Mouse (Mus musculus) 3134 (cell line): ENCODE measurements around the gene Atg2a.
A peak's percentile ranks its signal among the peaks of the same experiment; 100 is the strongest.
"Not testable (repeated sequence)": the region's sequence is repeated elsewhere in the genome, so short reads cannot be mapped to it uniquely, and the experiment has no call there.

Experiments used
- DNase-seq: peaks from one replicate; pipeline ENCODE4 v3.0.0-alpha.2; 2011; ENCODE audit warnings: low spot score; ENCODE audit not compliant: insufficient read length; ENCODE audit errors: extremely low read depth

Atg2a gene

GRCm38 (mm10) chr19:6291117-6291781 lies 49.8 kb downstream of the Atg2a start:
- DNase-seq, result no peak

DNA sequence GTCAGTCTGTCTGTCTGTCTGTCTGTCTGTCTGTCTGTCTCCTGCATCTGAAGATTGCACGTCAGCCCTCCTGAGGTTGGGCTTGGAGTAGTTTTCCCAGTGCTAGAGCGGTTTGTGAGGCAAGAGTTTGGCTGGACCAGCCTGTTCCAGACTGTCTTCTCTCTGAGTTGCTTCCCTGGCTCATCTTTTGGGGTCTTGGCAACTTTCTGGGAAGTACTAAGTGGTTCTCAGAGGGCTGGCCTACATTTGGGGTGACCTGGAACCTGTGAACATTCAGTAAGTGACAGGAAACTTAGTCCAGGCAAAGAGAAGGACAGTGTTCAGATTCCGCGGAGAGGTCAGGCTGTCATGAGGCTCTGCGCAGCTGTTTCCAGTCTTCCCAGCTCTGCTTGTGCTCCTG lies 50.8 kb downstream of the Atg2a start:
- DNase-seq, result no peak

GRCm38 (mm10) chr19:6294301-6294700 lies 52.8 kb downstream of the Atg2a start:
- no peak for DNase-seq

GRCm38 (mm10) chr19:6296551-6297210 lies 55.2 kb downstream of the Atg2a start:
- peak; percentile 35 for DNase-seq

DNA sequence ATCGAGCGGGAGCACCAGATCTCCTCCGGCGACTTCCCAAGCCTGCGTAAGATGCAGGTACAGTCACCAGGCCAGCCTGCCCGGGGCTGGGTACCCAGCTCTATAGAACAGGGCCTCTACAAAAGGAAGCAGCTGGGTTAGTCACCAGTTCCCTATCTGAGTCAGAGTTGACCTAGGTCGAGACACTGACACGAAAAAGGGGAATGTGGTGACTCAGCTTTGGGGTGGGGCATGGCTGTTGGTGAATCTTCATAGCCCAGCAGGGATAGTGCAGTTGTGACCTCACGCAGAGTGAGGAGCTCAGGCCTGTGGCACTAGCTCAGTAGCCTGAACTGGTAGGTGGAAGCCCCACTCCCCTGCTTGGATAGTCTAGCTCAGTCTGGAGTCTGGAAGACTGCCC lies 56.2 kb downstream of the Atg2a start:
- peak; percentile 85 for DNase-seq

GRCm38 (mm10) chr19:6299003-6299402 lies 57.5 kb downstream of the Atg2a start:
- DNase-seq, result no peak

GRCm38 (mm10) chr19:6299450-6300267 lies 58.2 kb downstream of the Atg2a start:
- DNase-seq, result no peak

- no peak for DNase-seq
Measured at GRCm38 (mm10) chr19:6300402-6300841, 59.0 kb downstream of the Atg2a start.

- no peak for DNase-seq
Measured at GRCm38 (mm10) chr19:6302114-6302513, 60.6 kb downstream of the Atg2a start.

DNA sequence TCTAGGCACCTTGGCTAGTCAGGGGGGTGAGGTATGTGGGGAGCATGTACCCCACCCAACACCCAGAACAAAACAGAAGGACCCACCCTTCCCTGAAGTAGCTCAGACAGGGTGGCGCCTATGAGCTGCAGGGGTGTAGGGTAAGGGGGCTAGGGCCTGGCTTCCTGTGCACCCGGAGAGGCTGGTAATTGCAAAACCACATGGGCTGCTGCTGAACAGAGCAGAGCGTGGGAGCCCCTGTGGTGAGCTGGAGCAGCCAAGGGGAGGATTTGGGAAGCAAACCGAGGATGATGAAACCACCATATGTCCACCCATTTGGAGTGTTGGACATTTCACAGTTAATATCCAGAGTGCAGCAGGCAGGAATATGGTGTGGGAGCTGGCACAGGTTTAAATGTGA lies 61.1 kb downstream of the Atg2a start:
- DNase-seq, result no peak

GRCm38 (mm10) chr19:6303831-6304230 lies 62.4 kb downstream of the Atg2a start:
- no peak for DNase-seq

GRCm38 (mm10) chr19:6304787-6305516 lies 63.5 kb downstream of the Atg2a start:
- peak; percentile 65 for DNase-seq

DNA sequence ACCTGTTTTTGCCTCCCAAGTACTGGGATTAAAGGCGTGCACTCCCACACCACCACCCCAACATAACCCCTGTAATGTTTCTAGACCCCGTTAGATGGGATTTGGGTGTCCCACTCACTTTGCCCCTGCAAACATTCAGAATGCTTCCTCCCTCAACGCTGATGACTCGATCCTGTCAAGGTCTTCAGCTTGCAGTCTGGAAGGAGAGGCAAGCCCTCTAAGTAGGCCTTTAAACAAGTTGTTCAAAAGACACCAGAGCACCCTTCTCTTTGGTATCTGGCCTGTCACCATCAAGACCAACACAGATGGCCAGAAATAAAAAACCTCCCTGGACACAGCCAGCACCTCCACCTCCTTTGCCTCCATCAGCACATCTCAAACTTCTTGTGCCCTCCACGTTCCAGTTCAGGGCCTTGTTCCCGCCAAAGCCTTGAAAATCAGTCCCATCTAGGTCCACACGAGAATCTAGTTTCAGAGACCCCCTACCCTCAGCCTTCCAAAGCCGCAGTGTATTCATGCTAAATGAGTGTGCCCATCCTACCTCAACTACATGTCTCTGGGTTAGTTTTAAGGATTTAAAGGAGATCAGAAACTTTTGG lies 64.1 kb downstream of the Atg2a start:
- DNase-seq, result no peak

DNA sequence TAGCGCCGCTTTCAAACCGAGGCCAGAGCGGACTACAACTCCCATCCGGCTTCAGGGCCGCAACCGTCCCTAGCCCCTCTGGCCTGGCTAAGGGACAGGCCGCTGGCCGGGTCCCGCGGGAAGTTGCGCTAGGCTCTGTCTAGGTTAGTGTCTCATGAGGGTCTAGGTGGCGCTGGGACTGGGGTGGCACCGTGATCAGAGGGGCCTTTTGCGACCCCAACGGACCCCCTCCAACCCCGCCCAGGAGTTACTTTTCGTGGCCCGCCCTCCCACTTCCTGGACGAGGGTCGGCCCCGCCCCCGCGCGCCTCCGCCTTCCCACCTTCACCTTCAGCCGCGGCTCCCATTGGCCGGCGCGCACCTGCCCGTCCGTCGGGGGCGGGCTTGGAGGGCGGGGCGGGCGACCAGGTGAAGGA lies 64.7 kb downstream of the Atg2a start, which contains the start of gene Cdc42bpg:
Gene Cdc42bpg, plus strand, starts transcription at position 320 of the 415 bp plus-strand sequence.
- DNase-seq, result no peak

GRCm38 (mm10) chr19:6306586-6306985 lies 65.1 kb downstream of the Atg2a start:
- no peak for DNase-seq

DNA sequence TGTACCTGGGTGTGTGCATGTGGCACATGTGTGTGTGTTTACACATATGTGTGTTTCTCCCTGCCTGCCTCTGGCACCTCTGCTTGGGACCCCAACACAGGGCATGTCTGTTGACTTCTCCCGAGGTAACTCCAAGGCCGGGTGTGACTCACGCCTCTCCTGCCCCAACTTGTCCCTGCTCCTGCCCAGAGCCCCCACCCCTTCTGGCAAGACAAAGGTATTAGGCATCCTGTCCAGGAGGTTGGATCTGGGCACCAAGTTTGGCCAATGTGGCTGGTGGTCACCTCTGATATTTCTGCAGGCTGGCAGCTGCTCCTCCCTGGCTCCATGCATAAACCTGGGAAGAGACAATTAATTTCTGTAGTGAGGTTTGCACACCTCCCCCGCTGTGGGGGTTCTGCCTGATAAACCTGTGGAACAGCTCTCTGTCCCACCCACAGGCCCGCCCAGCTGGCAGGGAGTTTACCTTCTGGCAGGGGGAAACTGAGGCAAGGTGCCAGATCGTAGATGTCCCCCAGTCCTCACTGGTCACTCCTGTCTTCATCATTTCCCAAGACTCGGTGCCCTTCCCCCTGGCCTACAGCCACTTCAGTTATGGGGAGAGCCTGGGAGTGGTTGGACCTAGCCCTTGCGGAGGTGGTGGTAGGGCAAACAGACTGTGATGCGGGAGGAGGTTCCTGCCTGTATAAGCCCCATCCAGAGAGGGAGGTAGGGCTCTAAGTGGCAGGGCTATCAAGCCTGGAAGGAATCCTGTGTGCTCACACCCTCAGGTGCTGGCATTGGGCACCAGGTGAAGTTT lies 66.5 kb downstream of the Atg2a start:
- DNase-seq, result no peak

- DNase-seq, result no peak
Measured at GRCm38 (mm10) chr19:6310181-6310580, 68.7 kb downstream of the Atg2a start.

DNA sequence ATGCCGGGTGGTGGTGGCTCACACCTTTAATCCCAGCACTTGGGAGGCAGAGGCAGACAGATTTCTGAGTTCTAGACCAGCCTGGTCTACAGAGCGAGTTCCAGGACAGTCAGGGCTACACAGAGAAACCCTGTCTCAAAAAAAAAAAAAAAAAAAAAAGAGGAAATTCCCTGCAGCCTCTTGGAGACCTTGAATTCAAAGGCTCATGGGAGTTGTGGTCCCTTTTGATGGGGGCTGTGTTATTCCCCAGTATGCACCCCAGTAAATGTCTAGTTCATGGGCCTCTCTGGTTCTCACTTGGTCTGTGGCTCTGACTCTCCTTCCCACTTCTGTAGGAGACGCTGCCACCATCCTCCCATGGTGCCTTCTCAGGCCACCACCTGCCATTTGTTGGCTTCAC lies 70.3 kb downstream of the Atg2a start:
- not testable (repeated sequence) for DNase-seq
